Mouse (Mus musculus): ENCODE measurements around the gene Hspb9.

Hspb9 gene

GRCm38 (mm10) chr11:100701301-100701700 lies 12.3 kb upstream of the Hspb9 start:
- Histone ChIP-seq H3K4me3 (replicated peaks; ENCODE audit: low read length) (peak overlapping the region; percentile 41), H3K27me3 (ENCODE audit: insufficient read depth, low read length) (peaks cover 10% of the 10 kb centered on the region; the same call in 1 of the 2 replicates), H3K36me3 (ENCODE audit: insufficient read depth, low read length) (peaks cover 22% of the 10 kb centered on the region), H3K4me1 (replicated peaks; ENCODE audit: low read depth, low read length) (peaks cover 41% of the 10 kb centered on the region), H3K9me3 (ENCODE audit: low read length) (no peaks in the 10 kb centered on the region)
- TF ChIP-seq NANOG (IDR thresholded peaks at IDR 0.05; ENCODE audit: borderline replicate concordance, low read length) (no peak), CTCF (conservative IDR thresholded peaks at IDR 0.05; ENCODE audit: low read length) (no peak), POU5F1 (IDR thresholded peaks at IDR 0.05; ENCODE audit: borderline replicate concordance, low read length) (no peak)

DNA sequence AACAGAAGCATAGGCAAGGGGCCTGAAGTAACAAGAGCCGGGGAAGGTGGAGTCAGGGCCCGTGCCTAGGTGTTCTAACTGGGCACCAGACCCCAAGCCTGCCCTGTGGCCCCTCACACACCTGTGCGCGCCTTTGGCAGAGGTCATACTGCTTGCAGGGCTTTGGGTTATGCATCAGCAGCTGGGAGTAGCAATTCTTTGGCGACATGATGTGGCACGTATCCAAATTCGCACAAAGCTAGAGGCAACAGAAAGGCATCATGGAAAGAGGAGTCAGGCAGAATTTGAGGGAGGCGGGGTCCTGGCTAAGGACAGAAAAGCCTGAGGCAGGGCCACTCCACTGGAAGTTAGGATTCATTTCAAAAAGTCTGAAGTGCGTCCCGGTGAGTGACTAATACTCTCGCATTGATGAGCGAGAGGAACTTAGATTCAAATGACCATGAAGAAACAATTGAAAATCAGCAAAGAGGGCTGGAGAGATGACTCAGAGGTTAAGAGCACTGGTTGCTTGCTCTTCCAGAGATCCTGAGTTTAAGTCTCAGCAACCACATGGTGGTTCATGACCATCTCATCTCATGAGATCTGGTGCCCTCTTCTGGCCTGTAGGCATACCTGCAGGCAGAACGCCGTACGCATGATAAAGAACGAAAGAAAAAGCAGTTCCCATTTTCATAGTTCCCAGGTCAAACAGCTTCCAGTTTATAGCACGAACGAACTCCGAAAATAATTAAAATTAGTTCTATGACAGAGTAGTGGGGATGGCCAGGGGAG lies 11.4 kb upstream of the Hspb9 start:
- TF ChIP-seq NANOG (IDR thresholded peaks at IDR 0.05; ENCODE audit: borderline replicate concordance, low read length) (no peak), POU5F1 (IDR thresholded peaks at IDR 0.05; ENCODE audit: borderline replicate concordance, low read length) (no peak), CTCF (conservative IDR thresholded peaks at IDR 0.05; ENCODE audit: low read length) (peak; percentile 85)
- peak overlapping the region; percentile 13; the same call in 1 of the 2 replicates for H3K4me3 ChIP-seq (replicated peaks; ENCODE audit: low read length)
- no peaks in the 10 kb centered on the region for H3K9me3 ChIP-seq (ENCODE audit: low read length)
- peaks cover 10% of the 10 kb centered on the region; the same call in 1 of the 2 replicates for H3K27me3 ChIP-seq (ENCODE audit: insufficient read depth, low read length)
- H3K36me3 ChIP-seq (ENCODE audit: insufficient read depth, low read length), result peaks cover 31% of the 10 kb centered on the region
- H3K4me1 ChIP-seq (replicated peaks; ENCODE audit: low read depth, low read length), result peaks cover 38% of the 10 kb centered on the region

DNA sequence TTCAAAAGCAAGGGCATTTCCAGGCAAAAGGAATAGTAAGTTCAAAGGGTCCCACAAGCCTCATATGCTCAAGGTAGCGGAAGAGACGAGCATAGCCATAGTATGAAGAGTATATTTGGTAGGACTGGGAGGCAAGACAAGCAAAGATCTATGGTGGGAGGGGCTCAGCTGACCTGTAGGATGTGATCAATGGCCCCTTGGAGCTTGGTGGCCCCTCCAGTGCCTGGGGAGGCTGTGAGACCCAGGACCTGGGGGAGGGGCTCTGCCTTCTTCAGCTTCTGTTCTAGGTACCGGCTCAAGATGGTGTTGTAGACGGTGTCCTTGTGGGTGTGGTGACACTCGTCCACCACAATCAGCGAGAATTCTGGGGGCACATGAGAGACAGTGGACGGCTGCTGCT lies 10.7 kb upstream of the Hspb9 start:
- Histone ChIP-seq H3K4me1 (replicated peaks; ENCODE audit: low read depth, low read length) (peaks cover 40% of the 10 kb centered on the region), H3K9me3 (ENCODE audit: low read length) (no peaks in the 10 kb centered on the region), H3K36me3 (ENCODE audit: insufficient read depth, low read length) (peaks cover 38% of the 10 kb centered on the region), H3K4me3 (replicated peaks; ENCODE audit: low read length) (no peak overlapping the region), H3K27me3 (ENCODE audit: insufficient read depth, low read length) (peaks cover 10% of the 10 kb centered on the region; the same call in 1 of the 2 replicates)
- TF ChIP-seq POU5F1 (IDR thresholded peaks at IDR 0.05; ENCODE audit: borderline replicate concordance, low read length) (no peak), CTCF (conservative IDR thresholded peaks at IDR 0.05; ENCODE audit: low read length) (no peak), NANOG (IDR thresholded peaks at IDR 0.05; ENCODE audit: borderline replicate concordance, low read length) (no peak)

DNA sequence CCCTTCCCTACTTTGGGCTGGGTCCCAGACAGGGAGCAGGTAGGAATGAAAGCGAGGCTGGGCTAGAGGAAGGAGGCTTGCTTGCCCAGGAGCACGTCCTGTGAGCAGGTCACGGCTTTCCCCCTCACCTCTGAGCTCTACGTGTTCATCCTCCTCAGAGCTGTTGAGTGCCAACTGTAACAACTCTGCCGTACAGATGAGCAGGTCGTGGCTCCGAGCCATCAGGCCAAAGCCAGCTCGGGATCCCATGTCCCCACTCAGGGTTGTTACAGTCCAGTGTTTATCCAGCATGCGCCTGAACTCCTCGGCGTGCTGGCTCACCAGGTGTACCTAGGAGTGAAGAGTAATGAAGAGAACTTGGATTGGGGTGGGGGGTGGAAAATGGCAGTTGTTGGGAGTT lies 10.3 kb upstream of the Hspb9 start:
- H3K9me3 ChIP-seq (ENCODE audit: low read length), result no peaks in the 10 kb centered on the region

GRCm38 (mm10) chr11:100703851-100704531 lies 9.7 kb upstream of the Hspb9 start, which contains the start of gene Dhx58:
Dhx58 (minus strand) TSS chr11:100704271.
- H3K4me3 ChIP-seq (replicated peaks; ENCODE audit: low read length), result no peak within 1 kb of the TSS
- H3K4me1 ChIP-seq (replicated peaks; ENCODE audit: low read depth, low read length), result peaks cover 51% of the 10 kb centered on the region

More for the DNA sequence above, 10.3 kb upstream of the Hspb9 start:
- TF ChIP-seq POU5F1 (IDR thresholded peaks at IDR 0.05; ENCODE audit: borderline replicate concordance, low read length) (no peak), NANOG (IDR thresholded peaks at IDR 0.05; ENCODE audit: borderline replicate concordance, low read length) (no peak), CTCF (conservative IDR thresholded peaks at IDR 0.05; ENCODE audit: low read length) (no peak)
- peaks cover 42% of the 10 kb centered on the region for H3K36me3 ChIP-seq (ENCODE audit: insufficient read depth, low read length)
- H3K27me3 ChIP-seq (ENCODE audit: insufficient read depth, low read length), result peaks cover 7% of the 10 kb centered on the region; the same call in 1 of the 2 replicates
- no peak overlapping the region for H3K4me3 ChIP-seq (replicated peaks; ENCODE audit: low read length)
- peaks cover 45% of the 10 kb centered on the region for H3K4me1 ChIP-seq (replicated peaks; ENCODE audit: low read depth, low read length)

DNA sequence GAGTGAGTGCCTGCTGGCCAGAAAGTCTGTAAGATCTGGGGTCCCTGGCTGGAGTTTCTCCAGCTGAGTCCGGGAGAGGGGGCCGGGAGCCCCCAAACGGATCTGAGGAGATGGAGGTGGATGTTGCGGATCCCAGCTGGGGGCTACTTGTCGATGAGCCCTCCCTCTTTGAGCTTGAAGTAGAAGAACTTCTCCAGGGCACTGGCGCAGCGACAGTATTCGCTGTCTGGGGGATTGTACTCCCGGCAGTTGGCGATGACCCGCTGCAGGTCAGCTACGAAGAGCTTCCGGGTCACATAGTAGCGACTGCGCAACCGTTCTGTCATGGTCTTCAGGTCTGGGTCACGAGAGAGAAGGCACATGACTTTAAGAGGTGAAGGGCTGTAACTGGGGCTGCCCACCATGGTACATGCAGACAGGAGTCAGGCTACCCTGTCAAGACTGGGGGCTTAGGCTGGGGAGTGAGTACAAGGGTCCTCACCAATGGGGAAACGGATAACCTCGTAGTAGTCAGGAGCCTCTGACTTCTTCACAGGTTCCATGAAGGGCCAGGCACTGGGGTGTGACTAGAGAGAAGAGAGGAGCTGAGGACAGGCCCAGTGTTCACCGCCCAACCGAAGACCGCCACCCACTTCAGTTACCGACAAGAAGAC lies 8.4 kb upstream of the Hspb9 start:
- H3K36me3 ChIP-seq (ENCODE audit: insufficient read depth, low read length), result peaks cover 61% of the 10 kb centered on the region
- H3K4me1 ChIP-seq (replicated peaks; ENCODE audit: low read depth, low read length), result peaks cover 64% of the 10 kb centered on the region
- no peaks in the 10 kb centered on the region for H3K27me3 ChIP-seq (ENCODE audit: insufficient read depth, low read length)
- H3K9me3 ChIP-seq (ENCODE audit: low read length), result no peaks in the 10 kb centered on the region
- TF ChIP-seq POU5F1 (IDR thresholded peaks at IDR 0.05; ENCODE audit: borderline replicate concordance, low read length), result no peak
- no peak for TF ChIP-seq NANOG (IDR thresholded peaks at IDR 0.05; ENCODE audit: borderline replicate concordance, low read length)
- no peak for TF ChIP-seq CTCF (conservative IDR thresholded peaks at IDR 0.05; ENCODE audit: low read length)
- no peak overlapping the region for H3K4me3 ChIP-seq (replicated peaks; ENCODE audit: low read length)

More at GRCm38 (mm10) chr11:100703851-100704531, 9.7 kb upstream of the Hspb9 start, which contains the start of gene Dhx58:
- TF ChIP-seq POU5F1 (IDR thresholded peaks at IDR 0.05; ENCODE audit: borderline replicate concordance, low read length) (no peak), CTCF (conservative IDR thresholded peaks at IDR 0.05; ENCODE audit: low read length) (no peak), NANOG (IDR thresholded peaks at IDR 0.05; ENCODE audit: borderline replicate concordance, low read length) (no peak)
- Histone ChIP-seq H3K36me3 (ENCODE audit: insufficient read depth, low read length) (peaks cover 48% of the 10 kb centered on the region), H3K9me3 (ENCODE audit: low read length) (no peaks in the 10 kb centered on the region), H3K27me3 (ENCODE audit: insufficient read depth, low read length) (0 out of 2 replicates have a peak, but pooled peaks cover 5% of the 10 kb centered on the region)

GRCm38 (mm10) chr11:100709201-100709810 lies 4.3 kb upstream of the Hspb9 start:
- H3K27me3 ChIP-seq (ENCODE audit: insufficient read depth, low read length), result no peaks in the 10 kb centered on the region

More at GRCm38 (mm10) chr11:100709201-100709810, 4.3 kb upstream of the Hspb9 start:
- H3K4me3 ChIP-seq (replicated peaks; ENCODE audit: low read length), result no peak overlapping the region; the same call in 1 of the 2 replicates
- H3K4me1 ChIP-seq (replicated peaks; ENCODE audit: low read depth, low read length), result peaks cover 69% of the 10 kb centered on the region
- TF ChIP-seq NANOG (IDR thresholded peaks at IDR 0.05; ENCODE audit: borderline replicate concordance, low read length), result no peak
- no peak for TF ChIP-seq CTCF (conservative IDR thresholded peaks at IDR 0.05; ENCODE audit: low read length)
- no peak for TF ChIP-seq POU5F1 (IDR thresholded peaks at IDR 0.05; ENCODE audit: borderline replicate concordance, low read length)
- no peaks in the 10 kb centered on the region for H3K9me3 ChIP-seq (ENCODE audit: low read length)
- peaks cover 70% of the 10 kb centered on the region for H3K36me3 ChIP-seq (ENCODE audit: insufficient read depth, low read length)
